Mouse (Mus musculus) neural tube, embryonic 12.5 days (tissue): Measurements from ENCODE around the gene Cmtm5. TPM values are rescaled to one million over a fixed set of nuclear protein-coding genes. Genes with fewer than 3 reads are reported as not detected.
"Not testable (repeated sequence)": the region's sequence is repeated elsewhere in the genome, so short reads cannot be mapped to it uniquely, and the experiment has no call there.

Experiments
- ATAC-seq: fragments of 200-750 bp; cut with Nextera tagmentation; 2 replicates; pipeline ENCODE4 v1.8.0; 2017; ENCODE audit warnings: low read depth, mild to moderate bottlenecking, moderate TSS enrichment, moderate library complexity; ENCODE audit not compliant: low FRiP score
- H3K27ac ChIP-seq: fragments of 300-500 bp; sonication (generic); 2 replicates; pipeline ENCODE4 v1.5.1; 2016
- H3K27me3 ChIP-seq: fragments of 300-500 bp; sonication (generic); replicated peaks from 2 replicates; pipeline ENCODE4 v1.6.1; 2016; ENCODE audit warnings: mild to moderate bottlenecking
- H3K36me3 ChIP-seq: fragments of 300-500 bp; sonication (generic); 2 replicates; pipeline ENCODE4 v1.6.1; 2016; ENCODE audit warnings: mild to moderate bottlenecking
- H3K4me1 ChIP-seq: fragments of 300-500 bp; sonication (generic); 2 replicates; pipeline ENCODE4 v1.6.1; 2016
- H3K4me2 ChIP-seq: fragments of 300-500 bp; sonication (generic); replicated peaks from 2 replicates; pipeline ENCODE4 v1.6.1; 2016; ENCODE audit warnings: mild to moderate bottlenecking
- H3K4me3 ChIP-seq: fragments of 300-500 bp; sonication (generic); 2 replicates; pipeline ENCODE4 v1.5.1; 2016
- H3K9ac ChIP-seq: fragments of 300-500 bp; sonication (generic); 2 replicates; pipeline ENCODE4 v1.6.1; 2016; ENCODE audit warnings: mild to moderate bottlenecking
- H3K9me3 ChIP-seq: fragments of 300-500 bp; sonication (generic); 2 replicates; pipeline ENCODE4 v1.6.1; 2016; ENCODE audit warnings: mild to moderate bottlenecking
- WGBS: fragments of 180-500 bp; shearing (Covaris S2); methylation state at CpG from one replicate; pipeline ENCODE4 v1.1.7; 2016; 5-methylcytosine and 5-hydroxymethylcytosine counted together
- polyA plus RNA-seq: library from polyadenylated mRNA; unstranded; fragments of >200 nt; fragmentation: Nextera tagmentation; extraction: Ambion mirVana; gene quantifications from 2 replicates; pipeline ENCODE4 v1.2.1, GENCODE M21; 2016

Gene Cmtm5
- polyA plus RNA-seq, 1 experiment from 2014 or later, result 7.2 TPM

- Histone ChIP-seq H3K4me3 (no peak overlapping the region), H3K36me3 (no peaks in the 10 kb centered on the region), H3K4me2 (no peak overlapping the region), H3K9ac (no peak overlapping the region), H3K27ac (no peak overlapping the region), H3K4me1 (peaks cover 10% of the 10 kb centered on the region), H3K27me3 (no peaks in the 10 kb centered on the region), H3K9me3 (no peaks in the 10 kb centered on the region)
- ATAC-seq, result no peak
- WGBS, result 82% methylated on average over 15 of the region's 15 CpGs
Measured at GRCm38 (mm10) chr14:54938431-54939219, 2.6 kb downstream of the Cmtm5 start.

GRCm38 (mm10) chr14:54939434-54940175, 3.5 kb downstream of the Cmtm5 start:
- Histone ChIP-seq H3K9me3 (no peaks in the 10 kb centered on the region), H3K9ac (no peak overlapping the region; the same call in 1 of the 2 replicates), H3K27me3 (no peaks in the 10 kb centered on the region), H3K4me1 (peaks cover 10% of the 10 kb centered on the region), H3K4me2 (no peak overlapping the region), H3K36me3 (no peaks in the 10 kb centered on the region), H3K4me3 (no peak overlapping the region), H3K27ac (no peak overlapping the region)
- WGBS, result 55% methylated on average over 12 of the region's 12 CpGs
- ATAC-seq, result no peak

- ATAC-seq, result no peak
- Histone ChIP-seq H3K4me1 (peaks cover 10% of the 10 kb centered on the region), H3K27me3 (no peaks in the 10 kb centered on the region), H3K4me2 (no peak overlapping the region), H3K27ac (no peak overlapping the region), H3K9me3 (no peaks in the 10 kb centered on the region), H3K36me3 (no peaks in the 10 kb centered on the region), H3K4me3 (no peak overlapping the region), H3K9ac (no peak overlapping the region; the same call in 1 of the 2 replicates)
- 85% methylated on average over 3 of the region's 3 CpGs for WGBS
Measured at GRCm38 (mm10) chr14:54940176-54940530, 4.1 kb downstream of the Cmtm5 start.

GRCm38 (mm10) chr14:54941024-54941978, 5.2 kb downstream of the Cmtm5 start:
- no peak for ATAC-seq
- Histone ChIP-seq H3K27ac (no peak overlapping the region), H3K9ac (no peak overlapping the region), H3K4me2 (no peak overlapping the region), H3K9me3 (no peaks in the 10 kb centered on the region), H3K4me1 (peaks cover 4% of the 10 kb centered on the region), H3K36me3 (no peaks in the 10 kb centered on the region), H3K4me3 (no peak overlapping the region), H3K27me3 (no peaks in the 10 kb centered on the region)
- 69% methylated on average over 13 of the region's 13 CpGs for WGBS

- no peak for ATAC-seq
Measured at GRCm38 (mm10) chr14:54942479-54942878, 6.4 kb downstream of the Cmtm5 start.

GRCm38 (mm10) chr14:54943971-54944370, 7.9 kb downstream of the Cmtm5 start:
- Histone ChIP-seq H3K27ac (no peak overlapping the region), H3K27me3 (no peaks in the 10 kb centered on the region), H3K9me3 (no peaks in the 10 kb centered on the region), H3K4me3 (no peak overlapping the region), H3K4me1 (no peaks in the 10 kb centered on the region), H3K4me2 (no peak overlapping the region), H3K36me3 (no peaks in the 10 kb centered on the region), H3K9ac (no peak overlapping the region)
- WGBS, result 90% methylated on average over 7 of the region's 7 CpGs
- no peak for ATAC-seq

More at GRCm38 (mm10) chr14:54942479-54942878, 6.4 kb downstream of the Cmtm5 start:
- H3K4me2 ChIP-seq, result no peak overlapping the region
- H3K4me1 ChIP-seq, result no peaks in the 10 kb centered on the region
- H3K36me3 ChIP-seq, result no peaks in the 10 kb centered on the region
- 89% methylated on average over 8 of the region's 8 CpGs for WGBS
- H3K9ac ChIP-seq, result no peak overlapping the region
- H3K9me3 ChIP-seq, result no peaks in the 10 kb centered on the region
- H3K27me3 ChIP-seq, result no peaks in the 10 kb centered on the region
- no peak overlapping the region for H3K27ac ChIP-seq
- no peak overlapping the region for H3K4me3 ChIP-seq

- 75% methylated on average over 2 of the region's 2 CpGs for WGBS
Measured at GRCm38 (mm10) chr14:54944939-54945338, 8.9 kb downstream of the Cmtm5 start.

GRCm38 (mm10) chr14:54945975-54946704, 10.1 kb downstream of the Cmtm5 start:
- WGBS, result 85% methylated on average over 19 of the region's 19 CpGs
- H3K9ac ChIP-seq, result no peak overlapping the region
- no peaks in the 10 kb centered on the region for H3K36me3 ChIP-seq
- no peak overlapping the region for H3K4me3 ChIP-seq
- H3K9me3 ChIP-seq, result no peaks in the 10 kb centered on the region
- no peak overlapping the region for H3K27ac ChIP-seq
- no peak for ATAC-seq
- no peaks in the 10 kb centered on the region for H3K4me1 ChIP-seq
- H3K27me3 ChIP-seq, result no peaks in the 10 kb centered on the region; the same call in 1 of the 2 replicates
- no peak overlapping the region for H3K4me2 ChIP-seq

More at GRCm38 (mm10) chr14:54944939-54945338, 8.9 kb downstream of the Cmtm5 start:
- Histone ChIP-seq H3K36me3 (no peaks in the 10 kb centered on the region), H3K9me3 (no peaks in the 10 kb centered on the region), H3K9ac (no peak overlapping the region), H3K4me1 (no peaks in the 10 kb centered on the region), H3K27ac (no peak overlapping the region), H3K27me3 (no peaks in the 10 kb centered on the region; the same call in 1 of the 2 replicates), H3K4me2 (no peak overlapping the region), H3K4me3 (no peak overlapping the region)
- ATAC-seq, result no peak

- H3K36me3 ChIP-seq, H3K4me2 ChIP-seq, H3K4me3 ChIP-seq, H3K4me1 ChIP-seq, H3K9me3 ChIP-seq, ATAC-seq, H3K27me3 ChIP-seq, H3K9ac ChIP-seq, H3K27ac ChIP-seq: not testable (repeated sequence)
- WGBS, result 90% methylated on average over 11 of the region's 11 CpGs
Measured at GRCm38 (mm10) chr14:54947008-54947407, 10.9 kb downstream of the Cmtm5 start.

- Histone ChIP-seq H3K36me3 (no peaks in the 10 kb centered on the region), H3K9ac (no peak overlapping the region), H3K4me1 (no peaks in the 10 kb centered on the region), H3K27me3 (no peaks in the 10 kb centered on the region; the same call in 1 of the 2 replicates), H3K4me3 (no peak overlapping the region), H3K9me3 (no peaks in the 10 kb centered on the region), H3K4me2 (no peak overlapping the region), H3K27ac (no peak overlapping the region)
- WGBS, result 88% methylated on average over 9 of the region's 9 CpGs
- ATAC-seq, result no peak
Measured at GRCm38 (mm10) chr14:54948781-54949180, 12.7 kb downstream of the Cmtm5 start.

GRCm38 (mm10) chr14:54950493-54950892, 14.4 kb downstream of the Cmtm5 start:
- Histone ChIP-seq H3K4me1 (no peaks in the 10 kb centered on the region), H3K9me3 (no peaks in the 10 kb centered on the region), H3K27ac (no peak overlapping the region), H3K36me3 (no peaks in the 10 kb centered on the region), H3K9ac (no peak overlapping the region), H3K4me2 (no peak overlapping the region), H3K27me3 (no peaks in the 10 kb centered on the region; the same call in 1 of the 2 replicates), H3K4me3 (no peak overlapping the region)
- 61% methylated on average over 12 of the region's 12 CpGs for WGBS
- no peak for ATAC-seq
